Mouse (Mus musculus): ENCODE results near the gene Slc30a3. TPM values are rescaled to one million over a fixed set of nuclear protein-coding genes. Genes with fewer than 3 reads are reported as not detected.
A peak's percentile ranks its signal among the peaks of the same experiment; 100 is the strongest.
"Not testable (repeated sequence)": the region's sequence is repeated elsewhere in the genome, so short reads cannot be mapped to it uniquely, and the experiment has no call there.

Slc30a3 gene
- total RNA-seq, 2 experiments from 2014 or later, result 0.24 TPM; not detected in 1

GRCm38 (mm10) chr5:31093151-31094041, 14.6 kb downstream of the Slc30a3 start:
- DNase-seq, result peak; percentile 40

GRCm38 (mm10) chr5:31092231-31092975, 15.6 kb downstream of the Slc30a3 start:
- DNase-seq, result no peak

- DNase-seq, result no peak
Measured at GRCm38 (mm10) chr5:31087131-31087530, 20.9 kb downstream of the Slc30a3 start.

GRCm38 (mm10) chr5:31086606-31087005, 21.4 kb downstream of the Slc30a3 start:
- DNase-seq, result no peak

- DNase-seq, result no peak
Measured at GRCm38 (mm10) chr5:31083949-31084348, 24.1 kb downstream of the Slc30a3 start.

GRCm38 (mm10) chr5:31082935-31083625, 25.0 kb downstream of the Slc30a3 start:
- DNase-seq, result peak; percentile 37

GRCm38 (mm10) chr5:31082355-31082754, 25.7 kb downstream of the Slc30a3 start:
- DNase-seq, result peak; percentile 83

- peak; percentile 69 for DNase-seq
Measured at GRCm38 (mm10) chr5:31081386-31081785, 26.7 kb downstream of the Slc30a3 start.

- DNase-seq, result no peak
Measured at GRCm38 (mm10) chr5:31080795-31081164, 27.3 kb downstream of the Slc30a3 start.

- DNase-seq, result no peak
Measured at GRCm38 (mm10) chr5:31080059-31080794, 27.8 kb downstream of the Slc30a3 start.

- no peak for DNase-seq
Measured at GRCm38 (mm10) chr5:31076346-31076745, 31.7 kb downstream of the Slc30a3 start.

GRCm38 (mm10) chr5:31073176-31073575, 34.9 kb downstream of the Slc30a3 start:
- DNase-seq, result no peak

GRCm38 (mm10) chr5:31071821-31072220, 36.2 kb downstream of the Slc30a3 start:
- no peak for DNase-seq

GRCm38 (mm10) chr5:31071059-31071458, 37.0 kb downstream of the Slc30a3 start:
- DNase-seq, result no peak

- no peak for DNase-seq
Measured at GRCm38 (mm10) chr5:31069810-31070209, 38.2 kb downstream of the Slc30a3 start.

- DNase-seq, result no peak
Measured at GRCm38 (mm10) chr5:31055216-31056140, 52.6 kb downstream of the Slc30a3 start.

- peak; percentile 97 for DNase-seq
Measured at GRCm38 (mm10) chr5:31054261-31055215, 53.5 kb downstream of the Slc30a3 start, which contains the start of gene Cad. Gene Cad (plus strand): TSS chr5:31054780.

GRCm38 (mm10) chr5:31053728-31054127, 54.3 kb downstream of the Slc30a3 start:
- not testable (repeated sequence) for DNase-seq

GRCm38 (mm10) chr5:31050427-31050826, 57.6 kb downstream of the Slc30a3 start:
- DNase-seq, result no peak

Measured in heart, postnatal 4 days (tissue).